Mouse (Mus musculus): Measurements from ENCODE around the gene Sec14l3.

The Sec14l3 gene

DNA sequence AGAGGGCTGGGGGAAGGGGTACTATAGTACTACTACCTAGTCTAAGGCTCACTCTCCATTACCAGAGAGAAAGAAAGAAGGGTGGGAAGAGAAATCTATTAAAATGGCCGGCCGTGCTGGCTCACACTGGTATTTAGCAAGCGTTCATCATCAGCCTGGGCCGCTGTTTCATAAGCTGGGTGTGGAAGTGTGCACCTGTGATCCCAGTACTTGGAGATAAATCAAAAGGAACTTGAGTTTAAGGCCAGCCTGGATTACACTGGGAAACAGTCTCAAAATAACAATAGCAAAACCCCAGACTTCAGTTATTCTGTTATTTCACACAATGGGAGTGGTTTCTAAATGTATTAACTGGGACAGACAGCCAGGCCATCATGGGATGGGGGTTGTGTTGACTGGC lies 2.1 kb upstream of the Sec14l3 start:
- DNase-seq, result no peak

DNA sequence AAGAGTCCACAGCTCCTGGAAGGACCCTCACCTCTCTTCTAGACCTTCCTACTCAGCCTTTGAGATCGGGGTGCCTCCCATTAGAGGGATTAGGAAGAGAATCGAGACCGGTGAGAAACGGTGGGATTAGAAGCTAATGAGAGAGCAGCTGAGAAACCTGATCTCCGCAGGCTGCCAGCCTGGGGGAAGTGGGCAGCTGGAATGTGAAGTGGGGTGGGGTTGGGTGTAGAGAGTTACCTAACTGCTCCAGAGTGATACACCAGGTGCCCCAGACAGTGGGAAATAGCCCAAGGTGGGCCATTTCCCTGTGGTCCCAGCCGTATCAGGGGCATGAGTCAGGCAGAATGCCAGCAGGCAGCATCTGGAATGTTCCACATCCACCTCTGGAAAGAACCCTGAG lies 1.7 kb upstream of the Sec14l3 start:
- no peak for DNase-seq

DNA sequence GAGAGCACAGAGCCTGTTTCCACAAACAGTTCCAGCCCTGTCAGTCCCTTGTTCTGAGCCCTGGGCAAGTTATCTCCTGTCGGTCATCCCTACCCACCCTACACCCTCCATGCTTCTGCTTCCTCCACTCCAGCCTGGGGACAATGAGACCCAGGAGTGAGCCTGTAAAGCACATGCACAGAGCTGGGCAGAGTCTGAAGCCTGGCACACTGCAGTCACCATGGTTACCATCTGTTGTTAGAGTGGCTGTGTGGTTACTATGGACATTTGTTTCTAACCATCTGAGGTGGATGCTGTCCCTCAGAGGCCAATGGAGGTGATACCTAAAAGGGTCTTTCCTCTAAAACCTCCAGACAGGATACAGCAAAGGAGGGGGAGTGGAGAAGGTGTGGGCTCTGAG lies 5.0 kb downstream of the Sec14l3 start:
- DNase-seq, result no peak

DNA sequence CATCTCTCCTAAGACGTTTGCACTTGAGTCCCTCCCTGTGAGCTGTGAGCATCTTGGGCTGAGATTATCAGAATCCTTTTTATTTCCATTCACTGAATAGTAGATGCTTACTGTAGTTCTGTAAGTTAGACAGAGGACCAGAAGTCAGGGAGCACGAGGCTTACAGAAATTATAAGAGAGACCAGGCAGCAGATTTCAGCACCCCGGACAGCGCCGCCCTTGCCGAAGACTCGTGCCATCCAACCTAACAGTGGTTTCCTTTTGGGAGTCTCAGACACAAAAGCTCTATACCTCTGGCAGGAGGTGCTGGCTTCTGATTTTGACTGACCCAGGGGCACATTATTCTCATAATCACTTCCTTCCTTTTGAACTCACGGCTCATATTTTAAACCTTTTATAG lies 12.0 kb downstream of the Sec14l3 start:
- peak; percentile 41 to 87 for DNase-seq

DNA sequence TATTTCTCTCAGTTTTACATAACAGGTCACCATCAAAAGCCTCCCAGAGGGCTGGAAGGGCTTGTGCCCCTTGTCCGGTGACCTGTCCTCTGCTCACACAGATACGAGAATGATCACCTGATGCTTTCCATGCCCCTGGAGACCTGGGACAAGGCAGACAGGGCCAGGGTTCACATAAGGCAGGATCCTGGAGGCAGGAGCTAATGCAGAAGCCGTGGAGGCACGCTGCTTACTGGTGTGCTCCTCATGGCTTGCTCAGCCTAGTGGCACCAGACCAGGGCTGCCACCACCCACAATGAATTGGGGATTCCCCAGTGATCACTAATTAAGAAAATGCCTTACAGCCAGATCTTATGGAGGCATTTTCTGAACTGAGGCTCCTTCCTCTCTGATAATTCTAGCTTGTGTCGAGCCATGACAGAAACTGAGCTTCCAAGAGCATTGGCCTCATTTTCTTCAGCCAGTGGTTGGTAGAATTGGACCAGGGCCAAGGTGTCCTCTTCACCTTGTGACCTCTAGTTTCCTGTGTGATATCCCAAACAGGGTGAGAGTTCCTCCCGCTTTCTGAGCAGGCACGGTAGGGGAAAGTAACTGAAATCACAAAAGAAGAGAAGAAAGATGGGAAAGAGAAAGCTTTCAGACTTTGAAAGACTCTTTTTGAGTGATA lies 13.8 kb downstream of the Sec14l3 start:
- no peak for DNase-seq

DNA sequence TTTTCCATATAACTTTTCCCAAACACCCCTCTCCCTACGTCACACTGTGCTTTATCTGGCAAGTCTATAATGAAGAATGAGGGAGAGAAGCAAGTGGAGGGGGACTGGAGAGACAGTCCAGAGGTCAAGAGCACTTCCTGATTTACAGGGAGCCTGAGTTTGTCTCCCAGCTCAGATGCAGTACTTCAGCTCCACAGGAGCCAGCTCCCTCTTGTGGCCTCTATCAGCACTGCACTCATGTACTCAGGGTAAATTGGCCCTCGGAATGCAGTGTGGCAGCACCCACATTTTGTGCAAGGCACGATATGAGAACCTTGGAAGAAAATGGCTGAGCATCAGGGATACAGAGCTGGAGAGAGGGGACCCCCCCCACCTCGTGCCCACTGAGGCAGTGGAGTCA lies 15.6 kb downstream of the Sec14l3 start:
- peak; percentile 65 to 86 for DNase-seq

DNA sequence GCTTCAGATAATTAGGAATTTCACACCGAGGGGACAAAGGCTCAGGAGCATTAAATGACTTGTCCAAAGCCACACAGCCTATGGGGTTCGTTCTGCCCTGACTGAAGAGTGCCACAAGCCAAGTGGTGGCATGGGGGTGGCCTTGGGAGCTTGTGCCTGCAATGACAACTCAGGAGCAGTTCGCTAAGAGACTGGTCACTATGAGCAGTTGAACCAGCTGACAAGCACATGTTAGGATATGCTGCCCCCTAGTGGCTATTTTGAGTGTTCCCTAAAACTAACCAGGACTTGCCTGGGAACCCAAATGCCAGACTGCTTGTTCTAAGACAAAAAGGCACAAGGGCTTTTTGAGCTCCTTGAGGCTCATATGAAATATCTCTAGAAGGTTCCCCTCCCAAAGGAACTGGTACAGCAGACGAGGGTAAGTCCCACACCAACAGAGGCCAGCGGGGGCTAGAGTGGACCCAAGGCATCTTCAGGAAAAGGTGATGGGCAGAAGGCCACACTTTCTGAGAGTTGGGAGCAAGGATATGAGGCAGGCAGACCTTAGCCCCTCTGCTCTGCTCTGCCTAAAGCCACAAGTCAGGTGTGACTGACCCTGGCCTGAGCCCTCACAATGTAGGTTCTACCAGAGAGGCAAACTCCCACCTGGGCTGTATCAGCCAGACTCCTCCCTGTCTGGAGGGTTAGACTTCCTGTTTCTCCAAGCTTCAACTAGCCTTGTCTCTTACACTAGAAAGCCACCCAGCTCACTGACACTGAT lies 18.9 kb downstream of the Sec14l3 start:
- peak; percentile 72 to 74 for DNase-seq

DNA sequence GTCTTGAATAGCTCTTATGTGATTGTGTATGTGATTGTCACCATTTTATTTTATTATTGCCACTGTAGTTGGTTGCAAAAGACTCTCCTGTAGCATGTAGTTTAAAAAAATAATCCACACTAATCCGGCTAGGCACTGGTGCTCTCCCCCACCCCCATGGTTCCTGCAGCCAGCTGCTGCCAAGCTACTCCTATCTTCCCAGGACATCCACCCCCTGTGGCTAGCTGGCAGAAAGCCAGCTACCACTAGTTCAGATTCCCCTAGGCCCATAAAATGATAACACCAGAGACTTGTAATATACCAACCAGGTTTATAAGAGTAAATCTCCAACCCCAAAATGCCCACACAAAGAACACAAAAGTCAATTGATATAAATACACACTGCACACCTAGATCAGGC lies 21.6 kb downstream of the Sec14l3 start:
- DNase-seq, result no peak

DNA sequence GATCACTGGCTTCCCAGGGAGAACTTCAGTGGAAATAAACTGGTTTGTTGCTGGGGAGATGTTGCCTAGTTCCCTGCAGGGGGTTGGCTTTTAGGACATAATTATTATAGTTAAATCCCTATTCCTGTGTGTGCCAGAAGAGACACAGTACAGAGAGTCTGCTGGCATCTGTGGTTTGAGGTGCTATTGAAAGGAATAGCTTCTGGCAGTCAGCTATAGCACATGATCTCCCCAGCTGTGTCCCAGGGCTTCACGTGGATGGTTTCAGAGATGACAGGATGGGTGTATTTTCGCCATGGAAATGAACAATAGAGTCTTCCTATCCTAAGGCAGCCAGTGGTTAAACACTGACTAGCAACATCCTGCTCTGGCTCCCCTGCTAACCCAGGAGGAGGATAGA lies 22.6 kb downstream of the Sec14l3 start:
- no peak for DNase-seq

DNA sequence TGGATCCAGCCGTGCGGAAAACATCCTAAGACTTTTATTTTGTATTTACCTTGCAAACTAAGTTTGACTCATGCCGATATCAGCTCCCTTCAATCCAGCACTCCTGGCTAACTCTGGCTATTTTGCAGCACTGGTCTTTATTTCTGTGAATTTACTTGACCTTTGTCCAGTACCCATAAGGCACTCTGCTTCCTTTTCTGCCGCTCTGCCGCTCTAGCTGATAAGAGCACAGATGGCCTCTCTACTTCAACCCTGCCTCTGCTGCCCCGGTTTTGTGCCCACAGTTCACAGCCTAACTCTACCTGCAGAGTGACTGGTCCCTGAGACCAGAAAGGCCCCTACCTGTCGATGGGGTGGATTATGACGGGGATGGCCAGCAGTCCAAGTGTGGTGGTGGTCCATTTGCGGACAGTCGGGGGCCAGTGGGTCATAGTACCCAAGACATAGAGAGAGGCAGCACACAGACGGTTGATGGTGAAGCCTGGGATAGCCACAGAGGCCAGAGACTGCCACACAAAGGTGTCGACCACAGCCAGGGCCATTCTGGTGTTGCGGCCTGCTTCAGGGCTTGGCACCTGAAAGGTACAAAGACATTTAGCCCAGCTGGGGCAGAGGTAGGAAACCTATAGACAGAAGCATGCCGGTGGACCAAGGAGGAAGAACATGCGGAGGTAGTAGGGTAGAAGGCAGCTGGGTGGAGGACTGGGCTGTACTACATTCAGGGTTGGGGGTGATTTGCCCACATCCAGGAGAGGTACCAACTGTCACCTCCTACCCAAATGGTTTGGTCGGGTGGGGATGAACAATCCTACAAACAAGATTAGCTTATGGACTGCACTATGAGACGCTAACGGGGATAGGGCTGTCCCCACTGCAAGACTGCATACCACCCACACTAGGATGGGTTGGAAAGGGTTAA lies 29.1 kb downstream of the Sec14l3 start:
- no peak for DNase-seq

DNA sequence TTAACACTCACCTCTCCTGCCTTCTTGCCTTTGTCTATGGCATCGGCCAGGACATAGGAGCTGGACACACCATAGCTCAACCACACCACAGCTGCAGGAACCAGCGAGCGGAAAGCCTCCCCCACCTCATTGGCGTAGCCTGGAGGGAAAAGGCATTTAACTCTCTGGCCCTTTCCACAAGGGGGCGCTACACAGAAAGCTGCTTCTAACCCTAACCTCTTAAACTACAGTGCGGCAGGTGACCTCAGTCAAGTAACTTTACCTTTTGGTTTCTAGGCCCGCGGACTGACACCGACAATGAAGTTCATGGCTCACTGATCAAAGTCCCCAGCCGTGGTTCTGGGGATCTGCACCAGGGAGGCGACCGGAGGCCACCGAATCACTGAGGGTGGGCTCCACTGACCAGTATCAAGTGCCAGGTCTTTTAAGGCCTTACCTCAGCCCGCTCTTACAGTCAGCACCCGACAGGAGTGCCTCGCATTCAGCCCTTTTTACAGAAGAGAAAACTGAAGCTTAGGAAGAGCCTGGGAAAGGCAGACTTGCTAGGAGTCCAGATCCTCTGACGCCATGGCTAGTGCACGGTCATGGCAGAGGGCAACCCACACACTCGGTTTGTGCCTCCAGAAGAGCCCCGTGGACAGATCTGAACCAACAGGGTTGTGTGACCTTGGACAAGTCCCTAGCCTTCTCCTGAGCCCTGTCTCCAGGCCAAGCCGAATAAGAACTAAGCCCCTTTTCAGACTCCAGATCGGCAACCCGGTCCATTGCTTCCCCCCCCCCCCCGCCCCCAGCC lies 29.9 kb downstream of the Sec14l3 start:
- peak; percentile 78 to 89 for DNase-seq

DNA sequence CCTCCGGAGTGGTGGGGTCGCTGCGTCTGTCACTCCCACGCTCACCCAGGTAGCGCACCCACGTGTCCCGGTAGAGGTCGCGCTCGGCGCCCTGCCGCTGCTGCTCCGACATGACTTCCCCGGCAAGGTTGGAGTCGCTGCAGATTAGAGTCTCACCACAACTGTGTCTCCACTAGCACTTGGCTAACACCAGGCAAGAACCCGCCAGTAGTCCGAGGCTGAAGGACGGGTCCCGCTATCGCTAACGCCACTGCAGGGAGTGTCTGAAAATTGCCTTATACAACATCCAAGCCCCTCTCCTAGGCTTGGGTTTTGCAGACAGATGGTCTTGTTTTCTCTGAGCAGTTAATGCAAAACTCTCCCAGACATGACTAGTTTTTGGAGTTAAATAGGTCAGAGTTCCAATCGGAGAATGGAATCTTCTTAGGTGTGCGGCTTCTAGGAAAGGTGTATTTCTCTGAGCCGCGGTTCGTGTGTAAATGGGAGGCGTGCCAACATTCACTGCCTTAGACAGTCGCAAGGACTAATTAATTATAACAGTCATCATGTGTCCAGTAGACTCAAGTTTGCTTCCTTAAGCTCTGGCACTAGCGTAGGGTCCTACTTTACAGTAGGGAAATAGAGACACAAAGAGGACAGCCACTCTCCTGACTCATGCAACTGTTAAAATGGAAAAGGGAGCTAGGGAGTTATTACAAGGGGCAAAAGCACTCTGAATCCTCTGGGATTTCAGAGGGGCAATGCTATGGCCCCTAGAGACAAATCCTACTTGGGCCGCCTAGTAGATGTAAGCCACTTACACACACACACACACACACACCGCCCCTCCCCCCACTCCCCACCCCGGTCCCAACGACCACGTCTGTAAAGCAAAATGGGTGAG lies 30.8 kb downstream of the Sec14l3 start, which contains the start of gene Mtfp1:
Mtfp1 (minus strand) TSS at position 275 of the 883 bp plus-strand sequence.
- DNase-seq, result peak; percentile 63 to 74

DNA sequence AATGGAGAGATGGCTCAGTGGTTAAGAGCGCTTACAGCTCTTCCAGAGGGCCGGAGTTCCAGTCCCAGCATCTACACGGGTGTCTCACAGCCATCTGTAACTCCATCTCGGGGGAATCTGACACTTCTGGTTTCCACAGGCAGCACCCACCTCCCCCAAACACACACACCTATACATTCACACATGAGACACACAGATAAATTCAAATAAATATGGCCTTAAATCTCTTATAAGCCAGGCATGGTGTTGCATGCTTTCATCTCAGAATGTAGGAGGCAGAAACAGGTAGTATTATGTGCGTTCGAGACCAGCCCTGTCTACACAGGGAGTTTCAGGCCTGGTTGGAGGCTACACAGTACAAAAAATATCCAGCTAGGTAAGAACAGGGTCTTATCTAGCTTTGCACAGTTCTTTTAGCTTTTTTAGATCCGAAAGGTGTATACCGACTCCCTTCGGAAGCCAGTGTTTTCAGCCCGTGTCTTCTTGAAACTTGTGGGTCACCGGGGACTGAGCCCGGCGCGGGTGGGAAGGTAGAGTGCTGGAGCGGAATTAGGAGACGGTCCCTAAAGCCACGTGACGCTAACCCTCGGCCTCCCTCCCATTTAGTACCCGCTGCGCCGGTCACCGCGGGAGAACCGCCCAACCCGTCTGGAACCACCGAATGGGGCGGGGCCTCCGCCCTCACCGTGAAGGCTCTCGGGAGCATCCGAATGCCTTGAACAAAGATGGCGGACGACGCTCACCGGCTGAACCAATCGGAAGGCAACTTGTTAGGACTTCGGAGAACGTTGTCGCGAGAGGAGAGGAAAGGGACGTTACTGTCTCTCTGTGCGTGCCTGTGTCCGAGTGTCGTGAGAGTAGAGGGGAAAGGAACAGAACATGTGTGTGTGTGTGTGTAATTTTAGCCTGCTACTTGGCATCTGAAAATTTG lies 31.7 kb downstream of the Sec14l3 start:
- peak; percentile 99 for DNase-seq

DNA sequence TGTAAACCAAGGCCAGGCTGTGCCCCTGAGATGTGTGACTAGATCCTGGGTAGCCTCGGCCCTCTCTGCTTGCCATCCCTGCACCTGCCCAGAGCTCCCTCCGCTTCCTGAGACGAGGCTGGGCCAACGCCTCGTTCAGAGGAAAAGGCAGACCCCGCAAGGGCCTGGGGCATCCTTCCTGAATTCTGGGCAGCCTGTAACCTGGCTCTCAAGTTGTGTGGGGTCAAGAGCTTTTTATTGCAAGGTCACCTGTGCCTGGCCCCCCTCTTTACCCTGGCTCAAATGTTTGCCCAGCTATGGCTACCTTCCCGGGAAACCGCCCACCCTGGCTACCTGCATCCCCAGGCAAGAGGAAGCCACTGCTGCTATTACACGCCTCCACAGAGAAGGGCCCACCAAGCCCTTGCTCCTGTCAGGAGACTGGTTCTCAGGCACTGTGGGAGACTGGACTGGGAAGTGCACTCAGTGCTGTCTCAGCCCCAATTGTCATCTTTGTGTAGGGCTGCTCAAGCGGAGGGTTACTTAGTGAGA lies 32.5 kb downstream of the Sec14l3 start:
- peak in 1 of 2 experiments; percentile 23 for DNase-seq

DNA sequence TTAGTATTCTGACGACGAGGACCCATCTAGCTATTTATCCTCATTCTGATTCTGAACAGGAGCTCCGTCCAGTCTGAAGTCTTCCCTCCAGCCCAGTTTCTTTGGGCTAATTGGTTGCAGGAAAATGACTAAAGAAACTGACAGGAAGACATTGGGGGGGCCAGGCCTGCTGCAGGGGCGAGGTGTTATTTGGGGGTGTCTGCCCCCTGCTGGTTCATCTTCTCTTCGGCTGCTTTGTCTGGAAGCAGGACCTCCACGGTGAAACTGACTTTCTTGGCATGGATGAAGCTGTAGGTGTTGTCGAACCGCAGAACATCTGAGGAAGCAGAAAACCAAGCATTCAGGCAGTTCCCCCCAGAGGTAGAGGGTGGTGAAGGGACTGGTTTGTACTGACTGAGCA lies 33.5 kb downstream of the Sec14l3 start:
- no peak for DNase-seq

DNA sequence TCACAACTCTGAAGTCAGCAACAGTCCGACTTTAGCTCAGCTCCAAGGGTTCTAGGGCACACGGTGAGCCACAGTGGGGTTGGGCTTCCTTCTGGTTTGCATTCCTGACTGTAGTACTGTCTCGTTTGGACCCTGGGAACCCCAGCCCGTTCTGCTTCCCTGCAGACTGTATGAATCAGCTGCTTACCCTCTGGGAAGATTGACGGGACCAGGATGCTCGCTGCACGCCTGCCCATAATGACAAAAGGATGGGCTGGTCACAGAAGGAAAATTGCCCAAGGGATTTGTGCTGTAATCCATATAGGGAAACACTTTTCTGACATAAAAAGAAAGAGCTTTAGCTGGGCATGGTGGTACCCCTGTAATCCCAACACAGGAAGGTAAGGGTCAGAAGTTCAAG lies 34.2 kb downstream of the Sec14l3 start:
- no peak for DNase-seq

DNA sequence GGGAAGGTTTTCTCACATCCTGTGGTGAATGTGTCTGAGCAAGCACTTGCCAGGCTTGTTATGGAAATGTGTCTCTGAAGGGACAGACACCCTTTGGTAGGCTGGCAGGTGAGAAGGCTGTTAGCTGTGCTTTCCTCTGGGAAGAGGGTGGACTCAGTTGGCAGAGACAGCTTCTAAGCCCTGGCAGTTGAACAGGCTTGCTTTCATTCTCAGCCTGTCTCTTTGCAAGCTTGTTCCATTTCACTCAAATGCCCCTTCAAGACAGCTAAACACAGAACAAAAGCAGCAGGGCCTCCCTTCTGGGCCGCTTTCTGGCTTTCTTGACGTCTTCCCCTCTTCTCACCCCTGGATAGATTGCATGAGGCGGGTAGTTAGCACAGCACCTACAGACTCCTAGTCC lies 34.8 kb downstream of the Sec14l3 start:
- DNase-seq, result no peak

DNA sequence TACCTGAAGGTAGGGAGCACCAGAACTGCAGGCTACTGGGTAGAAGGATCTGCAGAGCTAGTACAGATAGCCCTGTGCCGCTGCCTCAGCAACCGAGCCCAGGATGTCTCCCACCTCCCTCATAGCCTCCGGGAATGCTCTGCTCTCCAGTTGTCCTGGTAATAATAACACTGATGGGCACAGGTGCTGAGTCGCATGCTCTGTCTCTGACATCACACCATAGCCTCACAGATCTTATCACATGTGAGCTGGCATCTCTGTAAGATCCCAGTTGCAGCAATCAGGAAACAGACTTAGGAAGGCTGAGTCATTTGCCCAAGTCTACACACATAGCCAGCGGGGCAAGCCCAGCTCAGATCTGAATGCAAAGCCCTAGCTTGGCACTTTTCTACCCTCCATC lies 37.2 kb downstream of the Sec14l3 start:
- DNase-seq, result no peak

DNA sequence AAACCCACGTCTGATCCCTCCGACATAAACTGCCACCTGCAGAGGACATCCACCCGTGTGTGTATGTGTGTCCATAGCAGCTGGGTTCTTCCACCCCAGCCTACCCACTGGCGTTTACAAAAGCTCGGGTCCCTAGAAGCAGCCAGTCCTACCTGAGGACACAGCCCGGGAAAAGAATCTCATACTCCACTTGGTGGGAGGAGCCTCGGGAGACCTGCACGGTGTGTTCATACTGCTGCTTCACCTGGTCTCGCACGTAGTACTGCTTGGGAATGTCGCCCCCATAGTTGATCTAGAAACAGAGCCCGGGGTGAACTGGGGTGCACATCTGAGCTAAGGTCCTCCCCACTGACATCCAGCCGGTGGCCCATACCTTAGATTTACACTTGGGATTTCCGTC lies 38.9 kb downstream of the Sec14l3 start:
- no peak for DNase-seq

DNA sequence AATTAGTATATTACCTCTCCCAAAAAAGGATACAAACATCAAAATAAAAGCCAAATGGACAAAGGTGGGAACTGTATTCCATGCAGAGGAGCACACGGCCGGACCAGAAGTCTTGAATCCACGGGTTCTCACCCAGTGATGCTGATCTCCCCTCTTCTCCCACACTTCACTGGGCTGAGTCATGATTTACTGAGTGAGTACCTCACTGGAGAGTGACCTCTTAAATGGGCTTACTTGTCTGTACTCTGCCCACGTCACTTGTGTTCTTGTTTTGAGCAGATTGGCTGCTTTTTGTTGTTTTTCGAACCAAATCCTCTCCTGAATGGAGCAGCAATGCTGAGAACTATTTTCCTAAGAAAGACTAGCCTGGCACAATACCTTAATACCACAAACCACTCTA lies 40.3 kb downstream of the Sec14l3 start:
- DNase-seq, result no peak
